Mouse (Mus musculus): ENCODE measurements at regions not wholly inside any gene's neighbourhood (a gene's known extent, or its start where the extent isn't known, plus 50 kb on each side); places are given as distances from the start of the nearest gene placed in this dataset.

DNA sequence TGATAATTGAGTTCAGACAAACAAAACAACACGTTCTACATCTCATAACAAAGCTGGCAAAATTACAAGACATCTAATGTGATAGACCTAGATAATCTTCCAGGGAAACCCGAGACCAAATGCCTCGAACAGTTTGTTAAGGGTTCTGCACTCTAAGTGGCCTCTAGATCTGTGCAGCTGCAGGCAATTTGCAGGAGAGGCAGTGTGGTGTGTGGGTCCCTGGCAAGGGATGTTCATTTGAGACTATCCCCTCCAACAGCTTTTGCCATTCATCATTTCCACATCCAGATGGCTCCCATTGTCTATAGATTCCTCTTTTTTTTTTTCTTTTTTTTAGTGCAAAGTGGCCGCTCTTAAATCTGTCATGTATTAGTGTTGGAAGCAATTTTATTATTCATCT lies 80.3 kb upstream of the Ccng1 start:
- no peak for TF ChIP-seq CTCF (IDR thresholded peaks at IDR 0.05)
- no peak for TF ChIP-seq POLR2A (IDR thresholded peaks at IDR 0.05; ENCODE audit: insufficient read depth, low read depth, low read length)

All from heart, adult 2 months (tissue).